Mouse (Mus musculus) hematopoietic stem cell, adult 5-6 weeks (primary cell): ENCODE measurements at regions not wholly inside any gene's neighbourhood (a gene's known extent, or its start where the extent isn't known, plus 50 kb on each side); places are given as distances from the start of the nearest gene placed in this dataset.
"Not testable (repeated sequence)": the region's sequence is repeated elsewhere in the genome, so short reads cannot be mapped to it uniquely, and the experiment has no call there.

Experiments used
- ATAC-seq, 2 experiments: fragments of 125-278 bp in 1 of 2; replicated peaks in 1 of 2; 2 replicates each; pipeline ENCODE4 v1.8.0; 2016 to 2017; ENCODE audit warnings: inconsistent platforms in 2 of 2, mild to moderate bottlenecking in 2 of 2, moderate number of reproducible peaks in 2 of 2, low read depth in 1 of 2, moderate TSS enrichment in 1 of 2; ENCODE audit not compliant: low FRiP score in 2 of 2, poor library complexity in 2 of 2, severe bottlenecking in 2 of 2, insufficient read depth in 1 of 2, low TSS enrichment in 1 of 2

- ATAC-seq, result not testable (repeated sequence)
Observed at GRCm38 (mm10) chr14:53729877-53730276, 524.0 kb downstream of the Dad1 start.

GRCm38 (mm10) chr14:53729149-53729548 lies 524.8 kb downstream of the Dad1 start:
- ATAC-seq, result not testable (repeated sequence)

GRCm38 (mm10) chr14:53726914-53727313 lies 527.0 kb downstream of the Dad1 start:
- ATAC-seq, result 0 out of 4 replicates have a peak, but pooled peaks of 1 of the 2 experiments have one; percentile 39

- not testable (repeated sequence) for ATAC-seq
Observed at GRCm38 (mm10) chr14:53723611-53724010, 530.3 kb downstream of the Dad1 start.

- not testable (repeated sequence) for ATAC-seq
Observed at GRCm38 (mm10) chr14:53721901-53722300, 532.0 kb downstream of the Dad1 start.

GRCm38 (mm10) chr14:53709627-53710026 lies 544.3 kb downstream of the Dad1 start:
- ATAC-seq, result peak; percentile 58 to 96; a peak in 3 of 4 replicates

- not testable (repeated sequence) for ATAC-seq
Observed at GRCm38 (mm10) chr14:53704351-53704750, 549.6 kb downstream of the Dad1 start.

GRCm38 (mm10) chr14:53703593-53703992 lies 550.3 kb downstream of the Dad1 start:
- ATAC-seq, result peak; percentile 71 to 77

GRCm38 (mm10) chr14:53684100-53684499 lies 569.8 kb downstream of the Dad1 start:
- not testable (repeated sequence) for ATAC-seq

- peak; percentile 87 to 96 for ATAC-seq
Observed at GRCm38 (mm10) chr14:53683361-53684015, 570.4 kb downstream of the Dad1 start.

GRCm38 (mm10) chr14:53682679-53683078 lies 571.2 kb downstream of the Dad1 start:
- ATAC-seq, result peak in 1 of 2 experiments; percentile 54; a peak in 1 of 4 replicates

- peak; percentile 85 to 89 for ATAC-seq
Observed at GRCm38 (mm10) chr14:53681320-53681719, 572.6 kb downstream of the Dad1 start.

- ATAC-seq, result peak in 1 of 2 experiments; percentile 75; a peak in 2 of 4 replicates
Observed at GRCm38 (mm10) chr14:53665681-53666080, 588.2 kb downstream of the Dad1 start.

GRCm38 (mm10) chr14:53662700-53663355 lies 591.1 kb downstream of the Dad1 start:
- not testable (repeated sequence) for ATAC-seq

- peak; percentile 56; a peak in 2 of 4 replicates for ATAC-seq
Observed at GRCm38 (mm10) chr14:53654669-53655068, 599.2 kb downstream of the Dad1 start.

GRCm38 (mm10) chr14:53651061-53651460 lies 602.8 kb downstream of the Dad1 start:
- not testable (repeated sequence) for ATAC-seq

GRCm38 (mm10) chr14:53649189-53649588 lies 604.7 kb downstream of the Dad1 start:
- not testable (repeated sequence) for ATAC-seq

- ATAC-seq, result not testable (repeated sequence)
Observed at GRCm38 (mm10) chr14:53640441-53640840, 613.5 kb downstream of the Dad1 start.
